Mouse (Mus musculus) spleen, adult 2 months (tissue): ENCODE data around the gene Tnfrsf25.

ENCODE experiments used
- CTCF ChIP-seq: fragments of 200-500 bp; IDR thresholded peaks from 2 replicates; pipeline ENCODE4 v1.5.1; 2011; ENCODE audit warnings: mild to moderate bottlenecking, inconsistent platforms; ENCODE audit not compliant: insufficient read depth, insufficient read length, insufficient replicate concordance; ENCODE audit errors: extremely low read depth
- POLR2A ChIP-seq: fragments of 200-500 bp; IDR thresholded peaks from 2 replicates; pipeline ENCODE4 v1.6.1; 2011; ENCODE audit warnings: low read depth, low read length, inconsistent platforms

- TF ChIP-seq POLR2A = no peak
- TF ChIP-seq CTCF = no peak
Measured at GRCm38 (mm10) chr4:152125161-152126025, 9.7 kb downstream of the Tnfrsf25 start.
